Mouse (Mus musculus) kidney, adult 2 months (tissue): ENCODE results near the gene Gm12166.

ENCODE experiments used
- CTCF ChIP-seq: fragments of 200-500 bp; conservative IDR thresholded peaks from 2 replicates; pipeline ENCODE4 v1.5.1; 2011; ENCODE audit warnings: low read depth, mild to moderate bottlenecking, control low read depth, low read length, moderate library complexity, mixed read lengths; ENCODE audit not compliant: insufficient read depth, insufficient read length
- POLR2A ChIP-seq: fragments of 200-500 bp; IDR thresholded peaks from one replicate; pipeline ENCODE4 v1.6.1; 2011; ENCODE audit warnings: low read depth, low read length, control low read depth

GRCm38 (mm10) chr11:46021850-46022249, 30.3 kb downstream of the Gm12166 start:
- TF ChIP-seq CTCF (no peak), POLR2A (no peak)
